Mouse (Mus musculus): ENCODE results near the gene Gm11032. TPM values are rescaled to one million over a fixed set of nuclear protein-coding genes. Genes with fewer than 3 reads are reported as not detected.
A peak's percentile ranks its signal among the peaks of the same experiment; 100 is the strongest.

Gm11032 gene
- polyA plus RNA-seq, 1 experiment from 2014 or later: not detected

GRCm38 (mm10) chr11:4593491-4593848 is 26.4 kb upstream of the Gm11032 start:
- Histone ChIP-seq H3K9me3 (ENCODE audit: low read length) (no peaks in the 10 kb centered on the region), H3K27me3 (replicated peaks; ENCODE audit: insufficient read depth, low read length) (no peaks in the 10 kb centered on the region), H3K4me2 (replicated peaks; ENCODE audit: low read depth, low read length) (peak overlapping the region; percentile 64), H3K4me1 (ENCODE audit: insufficient read depth, low read depth, low read length) (peaks cover 4% of the 10 kb centered on the region), H3K4me3 (ENCODE audit: low read depth, low read length) (peak overlapping the region; percentile 100), H3K9ac (replicated peaks; ENCODE audit: low read depth) (peak overlapping the region; percentile 98), H3K36me3 (ENCODE audit: insufficient read depth, low read length) (no peaks in the 10 kb centered on the region), H3K27ac (ENCODE audit: low read length) (0 out of 2 replicates have a peak overlapping the region, but pooled peaks have one; percentile 35)
- ATAC-seq (no peak), DNase-seq (ENCODE audit: low spot score) (peak; percentile 13)
- WGBS: 9% methylated on average over 5 of the region's 5 CpGs
- TF ChIP-seq EP300 (IDR thresholded peaks at IDR 0.05) (no peak), CTCF (IDR thresholded peaks at IDR 0.05) (no peak)

GRCm38 (mm10) chr11:4593849-4594607 is 25.8 kb upstream of the Gm11032 start:
- Histone ChIP-seq H3K36me3 (ENCODE audit: insufficient read depth, low read length) (no peaks in the 10 kb centered on the region), H3K4me1 (ENCODE audit: insufficient read depth, low read depth, low read length) (peaks cover 4% of the 10 kb centered on the region), H3K4me2 (replicated peaks; ENCODE audit: low read depth, low read length) (peak overlapping the region; percentile 64), H3K27ac (ENCODE audit: low read length) (peak overlapping the region; percentile 95), H3K27me3 (replicated peaks; ENCODE audit: insufficient read depth, low read length) (no peaks in the 10 kb centered on the region), H3K4me3 (ENCODE audit: low read depth, low read length) (peak overlapping the region; percentile 100), H3K9ac (replicated peaks; ENCODE audit: low read depth) (peak overlapping the region; percentile 98), H3K9me3 (ENCODE audit: low read length) (no peaks in the 10 kb centered on the region)
- ATAC-seq: peak; percentile 84
- 1% methylated on average over 30 of the region's 45 CpGs for whole genome bisulfite sequencing
- TF ChIP-seq EP300 (IDR thresholded peaks at IDR 0.05) (no peak), CTCF (IDR thresholded peaks at IDR 0.05) (peak; percentile 34)
- peak; percentile 49 for DNase-seq (ENCODE audit: low spot score)

- peak; percentile 95 for ATAC-seq
- TF ChIP-seq EP300 (IDR thresholded peaks at IDR 0.05) (no peak), CTCF (IDR thresholded peaks at IDR 0.05) (peak; percentile 11; the same call in 1 of the 2 replicates)
- peak within 1 kb of the TSS; percentile 64 for H3K4me2 ChIP-seq (replicated peaks; ENCODE audit: low read depth, low read length)
- WGBS: 5% methylated on average over 35 of the region's 53 CpGs
- H3K4me1 ChIP-seq (ENCODE audit: insufficient read depth, low read depth, low read length): peaks cover 4% of the 10 kb centered on the region
- peak within 1 kb of the TSS; percentile 98 for H3K9ac ChIP-seq (replicated peaks; ENCODE audit: low read depth)
- no peaks in the 10 kb centered on the region for H3K27me3 ChIP-seq (replicated peaks; ENCODE audit: insufficient read depth, low read length)
- H3K4me3 ChIP-seq (ENCODE audit: low read depth, low read length): peak within 1 kb of the TSS; percentile 100
- no peaks in the 10 kb centered on the region for H3K9me3 ChIP-seq (ENCODE audit: low read length)
- H3K36me3 ChIP-seq (ENCODE audit: insufficient read depth, low read length): no peaks in the 10 kb centered on the region
- peak; percentile 97 for DNase-seq (ENCODE audit: low spot score)
- peak within 1 kb of the TSS; percentile 95 for H3K27ac ChIP-seq (ENCODE audit: low read length)
Measured at GRCm38 (mm10) chr11:4594608-4595500, 25.0 kb upstream of the Gm11032 start, which contains the start of gene Mtmr3. Gene Mtmr3 (minus strand): TSS chr11:4594863.

GRCm38 (mm10) chr11:4598411-4598810 is 21.5 kb upstream of the Gm11032 start:
- DNase-seq (ENCODE audit: low spot score): no peak
- no peak for TF ChIP-seq EP300 (IDR thresholded peaks at IDR 0.05)
- TF ChIP-seq CTCF (IDR thresholded peaks at IDR 0.05): no peak
- Histone ChIP-seq H3K4me3 (ENCODE audit: low read depth, low read length) (no peak overlapping the region), H3K9ac (replicated peaks; ENCODE audit: low read depth) (no peak overlapping the region), H3K36me3 (ENCODE audit: insufficient read depth, low read length) (no peaks in the 10 kb centered on the region), H3K9me3 (ENCODE audit: low read length) (no peaks in the 10 kb centered on the region), H3K27me3 (replicated peaks; ENCODE audit: insufficient read depth, low read length) (no peaks in the 10 kb centered on the region), H3K4me2 (replicated peaks; ENCODE audit: low read depth, low read length) (no peak overlapping the region), H3K27ac (ENCODE audit: low read length) (no peak overlapping the region), H3K4me1 (ENCODE audit: insufficient read depth, low read depth, low read length) (no peaks in the 10 kb centered on the region; the same call in 1 of the 2 replicates)
- ATAC-seq: no peak
- WGBS: 61% methylated on average over 2 of the region's 2 CpGs

- H3K4me1 ChIP-seq (ENCODE audit: insufficient read depth, low read depth, low read length): no peaks in the 10 kb centered on the region; the same call in 1 of the 2 replicates
- H3K4me3 ChIP-seq (ENCODE audit: low read depth, low read length): no peak overlapping the region
- no peak for TF ChIP-seq EP300 (IDR thresholded peaks at IDR 0.05)
- TF ChIP-seq CTCF (IDR thresholded peaks at IDR 0.05): no peak
- H3K4me2 ChIP-seq (replicated peaks; ENCODE audit: low read depth, low read length): no peak overlapping the region
- no peak overlapping the region for H3K27ac ChIP-seq (ENCODE audit: low read length)
- H3K9ac ChIP-seq (replicated peaks; ENCODE audit: low read depth): no peak overlapping the region
- ATAC-seq (no peak), DNase-seq (ENCODE audit: low spot score) (no peak)
- no peaks in the 10 kb centered on the region for H3K36me3 ChIP-seq (ENCODE audit: insufficient read depth, low read length)
- no peaks in the 10 kb centered on the region for H3K9me3 ChIP-seq (ENCODE audit: low read length)
- no peaks in the 10 kb centered on the region for H3K27me3 ChIP-seq (replicated peaks; ENCODE audit: insufficient read depth, low read length)
- WGBS: 76% methylated on average over 3 of the region's 3 CpGs
Measured at GRCm38 (mm10) chr11:4599916-4600315, 20.0 kb upstream of the Gm11032 start.

- TF ChIP-seq CTCF (IDR thresholded peaks at IDR 0.05) (no peak), EP300 (IDR thresholded peaks at IDR 0.05) (no peak)
- Histone ChIP-seq H3K4me2 (replicated peaks; ENCODE audit: low read depth, low read length) (no peak overlapping the region), H3K4me3 (ENCODE audit: low read depth, low read length) (no peak overlapping the region), H3K27ac (ENCODE audit: low read length) (no peak overlapping the region), H3K9ac (replicated peaks; ENCODE audit: low read depth) (no peak overlapping the region), H3K9me3 (ENCODE audit: low read length) (no peaks in the 10 kb centered on the region), H3K4me1 (ENCODE audit: insufficient read depth, low read depth, low read length) (no peaks in the 10 kb centered on the region), H3K27me3 (replicated peaks; ENCODE audit: insufficient read depth, low read length) (no peaks in the 10 kb centered on the region), H3K36me3 (ENCODE audit: insufficient read depth, low read length) (no peaks in the 10 kb centered on the region)
- DNase-seq (ENCODE audit: low spot score) (no peak), ATAC-seq (no peak)
- WGBS: 84% methylated on average over 5 of the region's 5 CpGs
Measured at GRCm38 (mm10) chr11:4601890-4602289, 18.0 kb upstream of the Gm11032 start.
